Mouse (Mus musculus): Measurements from ENCODE around the gene Gjd3. TPM values are rescaled to one million over a fixed set of nuclear protein-coding genes. Genes with fewer than 3 reads are reported as not detected.
A peak's percentile ranks its signal among the peaks of the same experiment; 100 is the strongest.

Gjd3 gene
- total and polyA plus RNA-seq, 2 experiments from 2014 or later, result 1.4 to 2.7 TPM

DNA sequence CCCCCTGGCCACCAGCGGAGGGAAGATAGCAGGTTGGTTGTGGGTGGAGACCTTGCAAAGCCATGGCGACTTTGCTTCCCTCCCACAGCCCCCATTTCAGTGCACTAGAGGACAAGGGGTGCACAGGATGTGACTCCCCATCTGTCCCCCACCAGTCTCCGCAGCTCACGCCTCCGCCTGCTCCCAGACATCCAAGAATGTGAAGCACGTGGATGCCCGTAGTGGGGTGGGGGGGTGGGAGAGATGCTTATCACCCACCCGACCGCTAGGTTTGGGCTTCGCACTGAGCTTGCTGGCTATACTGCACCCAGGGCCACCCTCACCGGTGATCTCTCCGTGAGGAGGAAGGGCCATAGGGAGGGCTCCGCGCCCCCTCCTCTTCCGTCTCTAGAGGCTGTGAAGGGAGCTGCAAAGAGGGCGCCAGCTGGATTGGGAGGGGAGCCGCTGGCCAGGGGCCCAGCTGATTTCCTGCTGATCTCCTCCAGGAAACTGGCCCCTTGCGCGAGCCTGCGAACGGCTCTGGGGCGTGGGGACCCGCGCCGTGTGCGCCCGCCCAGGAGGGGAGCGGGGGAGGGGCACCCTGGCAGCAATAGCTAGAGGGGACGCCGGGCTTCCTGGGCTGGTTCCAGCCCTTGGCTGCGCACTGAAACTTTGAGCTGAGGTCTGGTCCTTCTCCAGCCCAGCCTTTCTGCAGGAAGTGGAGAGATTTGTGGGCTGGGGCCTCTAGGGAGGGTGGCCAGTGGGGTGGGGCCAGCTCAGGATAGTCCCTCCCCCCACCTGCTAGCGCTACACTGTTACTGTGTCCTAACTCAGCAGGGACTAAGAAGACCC, 19.4 kb downstream of the Gjd3 start:
- H3K9me3 ChIP-seq (ENCODE audit: low read length), result no peaks in the 10 kb centered on the region
- H3K9ac ChIP-seq, result peak overlapping the region; percentile 55
- ATAC-seq (peak; percentile 58), DNase-seq (peak; percentile 81)
- peaks cover 51% of the 10 kb centered on the region for H3K4me1 ChIP-seq (ENCODE audit: insufficient read depth)
- H3K27me3 ChIP-seq (ENCODE audit: insufficient read depth, low read length), result no peaks in the 10 kb centered on the region
- TF ChIP-seq CTCF (IDR thresholded peaks at IDR 0.05; ENCODE audit: low read depth), result peak; percentile 9
- peak overlapping the region; percentile 99 for H3K4me2 ChIP-seq (ENCODE audit: low read depth)
- peak overlapping the region; percentile 43 for H3K4me3 ChIP-seq (ENCODE audit: low read depth, low read length)
- H3K36me3 ChIP-seq (ENCODE audit: insufficient read depth), result no peaks in the 10 kb centered on the region; the same call in 1 of the 2 replicates
- peak overlapping the region; percentile 69 for H3K27ac ChIP-seq (ENCODE audit: low read depth, low read length)
- under 1% methylated on average over 32 of the region's 32 CpGs for WGBS

- H3K36me3 ChIP-seq (ENCODE audit: insufficient read depth), result no peaks in the 10 kb centered on the region
- TF ChIP-seq CTCF (IDR thresholded peaks at IDR 0.05; ENCODE audit: low read depth), result peak; percentile 6; the same call in 1 of the 2 replicates
- no peaks in the 10 kb centered on the region for H3K27me3 ChIP-seq (ENCODE audit: insufficient read depth, low read length)
- WGBS, result 19% methylated on average over 12 of the region's 12 CpGs
- H3K9ac ChIP-seq, result peak overlapping the region; percentile 55; the same call in 1 of the 2 replicates
- peak; percentile 13 for DNase-seq
- H3K27ac ChIP-seq (ENCODE audit: low read depth, low read length), result peak overlapping the region; percentile 24; the same call in 1 of the 2 replicates
- H3K4me1 ChIP-seq (ENCODE audit: insufficient read depth), result peaks cover 42% of the 10 kb centered on the region
- H3K4me3 ChIP-seq (ENCODE audit: low read depth, low read length), result peak overlapping the region; percentile 43
- peak overlapping the region; percentile 99 for H3K4me2 ChIP-seq (ENCODE audit: low read depth)
- ATAC-seq, result no peak
- no peaks in the 10 kb centered on the region for H3K9me3 ChIP-seq (ENCODE audit: low read length)
Observed at GRCm38 (mm10) chr11:98962421-98963095, 20.3 kb downstream of the Gjd3 start.

DNA sequence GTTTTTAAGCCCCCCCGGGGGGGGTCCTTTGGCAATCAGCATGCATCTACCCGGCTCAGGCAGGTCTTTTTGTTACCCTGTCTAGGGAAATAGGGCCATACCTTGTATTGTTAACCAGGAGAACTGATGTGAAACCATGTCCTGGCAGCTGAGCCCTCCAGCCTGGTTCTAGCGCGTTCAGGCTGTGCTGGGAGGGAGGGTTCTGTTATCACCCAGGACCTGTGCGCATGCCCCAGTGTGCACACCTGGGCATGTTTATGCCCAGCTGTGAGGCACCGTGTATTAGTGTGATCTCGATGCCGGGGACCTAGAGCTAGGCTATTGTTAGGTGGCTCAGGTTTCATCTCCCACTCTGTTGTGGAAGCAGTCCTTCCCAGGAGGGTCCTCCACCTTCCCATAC, 21.1 kb downstream of the Gjd3 start:
- ATAC-seq, result no peak
- no peak for DNase-seq
- peak overlapping the region; percentile 25; the same call in 1 of the 2 replicates for H3K9ac ChIP-seq
- H3K4me2 ChIP-seq (ENCODE audit: low read depth), result peak overlapping the region; percentile 99
- H3K36me3 ChIP-seq (ENCODE audit: insufficient read depth), result no peaks in the 10 kb centered on the region
- no peaks in the 10 kb centered on the region for H3K27me3 ChIP-seq (ENCODE audit: insufficient read depth, low read length)
- no peak overlapping the region for H3K27ac ChIP-seq (ENCODE audit: low read depth, low read length)
- peaks cover 42% of the 10 kb centered on the region for H3K4me1 ChIP-seq (ENCODE audit: insufficient read depth)
- 15% methylated on average over 8 of the region's 8 CpGs for WGBS
- TF ChIP-seq CTCF (IDR thresholded peaks at IDR 0.05; ENCODE audit: low read depth), result no peak
- H3K4me3 ChIP-seq (ENCODE audit: low read depth, low read length), result peak overlapping the region; percentile 53
- H3K9me3 ChIP-seq (ENCODE audit: low read length), result no peaks in the 10 kb centered on the region

DNA sequence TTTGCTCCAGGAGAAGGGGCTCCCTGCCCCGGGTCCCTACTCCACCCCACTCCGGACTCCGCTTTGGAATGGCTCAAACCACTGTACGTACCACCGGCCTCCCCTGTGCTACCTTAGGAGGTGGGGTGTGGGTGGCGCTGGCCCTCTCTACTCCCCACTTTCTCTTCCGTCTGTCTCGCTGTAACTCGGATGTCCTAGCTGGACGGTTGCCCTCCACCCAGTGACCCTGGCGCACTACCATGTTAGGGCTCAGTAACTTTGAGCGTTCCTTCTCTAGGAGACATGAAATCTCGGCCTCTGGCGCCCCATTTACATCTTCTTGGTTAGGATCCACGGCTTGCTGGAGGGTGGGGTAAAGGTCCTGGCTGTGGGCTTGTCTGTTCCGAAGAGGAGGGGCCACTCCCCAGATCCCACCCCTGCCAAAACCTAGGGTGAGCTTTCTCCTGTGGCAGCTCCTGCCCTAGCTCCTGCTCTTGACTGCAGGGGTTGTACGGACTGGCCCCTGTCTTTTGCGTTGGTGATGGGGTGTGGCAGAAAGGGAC, 21.7 kb downstream of the Gjd3 start:
- H3K27ac ChIP-seq (ENCODE audit: low read depth, low read length), result no peak overlapping the region
- H3K4me2 ChIP-seq (ENCODE audit: low read depth), result peak overlapping the region; percentile 99
- 17% methylated on average over 18 of the region's 18 CpGs for WGBS
- H3K9me3 ChIP-seq (ENCODE audit: low read length), result no peaks in the 10 kb centered on the region
- peaks cover 38% of the 10 kb centered on the region for H3K4me1 ChIP-seq (ENCODE audit: insufficient read depth)
- no peaks in the 10 kb centered on the region for H3K36me3 ChIP-seq (ENCODE audit: insufficient read depth)
- TF ChIP-seq CTCF (IDR thresholded peaks at IDR 0.05; ENCODE audit: low read depth), result no peak
- DNase-seq (no peak), ATAC-seq (no peak)
- no peaks in the 10 kb centered on the region for H3K27me3 ChIP-seq (ENCODE audit: insufficient read depth, low read length)
- peak overlapping the region; percentile 53 for H3K4me3 ChIP-seq (ENCODE audit: low read depth, low read length)
- peak overlapping the region; percentile 57 for H3K9ac ChIP-seq

DNA sequence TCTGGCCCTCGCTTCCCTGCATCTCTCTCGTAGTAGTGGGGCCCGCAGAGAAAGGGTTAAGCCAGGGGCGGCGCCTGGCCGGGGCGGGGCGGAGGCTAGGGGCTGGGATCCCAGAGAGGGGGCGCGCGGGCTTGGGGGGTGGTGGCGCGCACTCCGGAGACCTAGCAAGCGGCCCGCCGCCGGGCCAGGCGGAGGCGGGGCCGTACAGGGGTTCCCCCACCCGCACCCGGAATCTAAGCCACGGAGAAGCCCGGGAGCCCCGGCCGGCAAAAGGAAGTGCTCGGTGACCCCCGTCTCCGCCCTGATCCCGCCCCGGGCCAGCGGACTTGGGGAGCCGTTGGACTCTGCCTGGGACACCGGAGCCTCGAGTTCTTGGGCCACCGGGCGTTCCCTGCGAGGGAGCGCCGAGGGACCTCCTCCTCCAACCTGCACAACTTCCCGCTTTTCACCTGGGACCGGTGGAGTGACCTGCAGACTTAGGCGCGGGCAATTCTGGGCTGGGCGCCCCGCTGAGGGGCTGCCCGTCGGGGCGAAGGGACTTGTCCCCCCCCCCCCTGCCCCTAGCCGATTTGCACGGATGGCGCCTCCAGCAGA, 22.4 kb downstream of the Gjd3 start:
- no peaks in the 10 kb centered on the region for H3K36me3 ChIP-seq (ENCODE audit: insufficient read depth)
- H3K27me3 ChIP-seq (ENCODE audit: insufficient read depth, low read length), result no peaks in the 10 kb centered on the region
- TF ChIP-seq CTCF (IDR thresholded peaks at IDR 0.05; ENCODE audit: low read depth), result no peak
- H3K9me3 ChIP-seq (ENCODE audit: low read length), result no peaks in the 10 kb centered on the region
- H3K4me3 ChIP-seq (ENCODE audit: low read depth, low read length), result peak overlapping the region; percentile 53
- H3K4me1 ChIP-seq (ENCODE audit: insufficient read depth), result peaks cover 31% of the 10 kb centered on the region
- H3K27ac ChIP-seq (ENCODE audit: low read depth, low read length), result no peak overlapping the region
- H3K9ac ChIP-seq, result peak overlapping the region; percentile 57
- peak overlapping the region; percentile 99 for H3K4me2 ChIP-seq (ENCODE audit: low read depth)
- DNase-seq (peak; percentile 44), ATAC-seq (0 out of 2 replicates have a peak, but pooled peaks have one; percentile 12)
- 4% methylated on average over 49 of the region's 53 CpGs for WGBS

GRCm38 (mm10) chr11:98959437-98960312, 23.1 kb downstream of the Gjd3 start:
- peak overlapping the region; percentile 53 for H3K4me3 ChIP-seq (ENCODE audit: low read depth, low read length)
- no peak for TF ChIP-seq CTCF (IDR thresholded peaks at IDR 0.05; ENCODE audit: low read depth)
- H3K9ac ChIP-seq, result peak overlapping the region; percentile 57
- 2% methylated on average over 43 of the region's 43 CpGs for WGBS
- peak overlapping the region; percentile 50; the same call in 1 of the 2 replicates for H3K27ac ChIP-seq (ENCODE audit: low read depth, low read length)
- peaks cover 31% of the 10 kb centered on the region for H3K4me1 ChIP-seq (ENCODE audit: insufficient read depth)
- no peaks in the 10 kb centered on the region for H3K36me3 ChIP-seq (ENCODE audit: insufficient read depth)
- peak; percentile 79 for DNase-seq
- H3K9me3 ChIP-seq (ENCODE audit: low read length), result no peaks in the 10 kb centered on the region
- H3K4me2 ChIP-seq (ENCODE audit: low read depth), result peak overlapping the region; percentile 99
- H3K27me3 ChIP-seq (ENCODE audit: insufficient read depth, low read length), result no peaks in the 10 kb centered on the region
- ATAC-seq, result peak; percentile 72

All from forebrain, postnatal 0 days (tissue).